Mouse (Mus musculus) lung, adult 2 months (tissue): ENCODE data around the gene Cryba2.

ENCODE experiments used
- CTCF ChIP-seq: fragments of 200-500 bp; IDR thresholded peaks from 2 replicates; pipeline ENCODE4 v1.5.1; 2011; ENCODE audit warnings: mild to moderate bottlenecking, low read length, control low read depth; ENCODE audit not compliant: insufficient read depth
- POLR2A ChIP-seq: fragments of 200-500 bp; IDR thresholded peaks from 2 replicates; pipeline ENCODE4 v1.6.1; 2011; ENCODE audit warnings: low read depth, mild to moderate bottlenecking, control low read depth, low read length, borderline replicate concordance; ENCODE audit errors: extremely low read depth

- TF ChIP-seq POLR2A (no peak), CTCF (peak; percentile 83)
Measured at GRCm38 (mm10) chr1:74880785-74881360, 12.1 kb downstream of the Cryba2 start.
